Mouse (Mus musculus) effector memory CD4-positive, alpha-beta T cell, adult 7 months (primary cell): ENCODE measurements around the gene Wdfy3. TPM values are rescaled to one million over a fixed set of nuclear protein-coding genes. Genes with fewer than 3 reads are reported as not detected.

Experiments used
- polyA plus RNA-seq: library from polyadenylated mRNA; unstranded; fragments of 100-300 nt; shearing (Covaris generic); gene quantifications from one replicate; pipeline ENCODE4 v1.2.1, GENCODE M21; 2017

The Wdfy3 gene
- 0.17 TPM for polyA plus RNA-seq

GRCm38 (mm10) chr5:102069767-102070413 is at the start of gene Wdfy3:
Gene Wdfy3 (minus strand): TSS chr5:102069921.

